Mouse (Mus musculus): ENCODE measurements around the gene Papss2.

DNA sequence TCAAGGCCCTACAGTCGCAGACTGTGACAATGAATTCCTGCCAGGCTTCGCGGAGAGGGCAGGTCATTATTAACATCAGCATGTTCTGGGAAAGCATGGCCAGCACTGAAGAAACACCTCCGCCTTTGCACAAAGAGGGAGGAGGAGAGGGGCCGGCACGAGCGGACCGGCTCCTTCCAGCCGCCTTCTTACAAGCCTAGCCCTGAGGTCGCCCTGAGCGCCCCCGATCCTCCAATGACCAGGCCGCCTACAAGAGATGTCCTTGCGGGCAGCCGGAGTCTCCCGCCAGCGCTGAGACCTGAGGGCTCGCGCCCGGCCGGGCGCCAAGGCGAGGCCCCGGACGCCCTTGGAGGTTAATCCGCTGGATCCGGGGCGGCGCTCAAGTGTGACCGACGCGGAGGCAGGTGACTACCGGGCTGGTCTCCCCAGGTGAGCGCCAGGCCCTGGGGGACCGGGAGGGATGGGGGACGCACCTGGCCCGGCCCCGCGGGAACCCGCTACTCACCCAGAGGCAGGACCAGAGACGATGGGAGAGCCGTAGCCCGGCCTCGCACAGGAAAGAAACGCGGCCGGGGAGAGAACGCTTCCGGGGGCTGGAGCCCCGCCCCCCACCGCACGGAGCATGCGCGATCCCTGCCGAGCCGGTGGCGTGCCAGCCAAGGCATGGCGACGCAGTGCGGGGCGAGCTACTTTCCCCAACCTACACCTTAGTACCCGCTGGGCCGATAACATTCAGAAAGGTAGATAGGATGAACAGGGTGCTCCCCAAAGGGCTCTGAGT lies 116.4 kb downstream of the Papss2 start:
- TF ChIP-seq TAL1 (IDR thresholded peaks at IDR 0.05; ENCODE audit: low read length): no peak
- no peak for TF ChIP-seq GATA1 (IDR thresholded peaks at IDR 0.05; ENCODE audit: low read length)
